Mouse (Mus musculus) urinary bladder, postnatal 36 days (tissue): ENCODE measurements at regions not wholly inside any gene's neighbourhood (a gene's known extent, or its start where the extent isn't known, plus 50 kb on each side); places are given as distances from the start of the nearest gene placed in this dataset.

ENCODE experiments used
- DNase-seq, 2 experiments: peaks; one replicate each; pipeline ENCODE4 v3.0.0; 2022; ENCODE audit warnings: low spot score in 2 of 2, mixed read lengths in 1 of 2

- no peak for DNase-seq
Measured at GRCm38 (mm10) chr10:91319442-91320112, 138.5 kb upstream of the Tmpo start.

GRCm38 (mm10) chr10:91314441-91314840 lies 133.3 kb upstream of the Tmpo start:
- DNase-seq = no peak

- DNase-seq = no peak
Measured at GRCm38 (mm10) chr10:91313316-91313715, 132.2 kb upstream of the Tmpo start.

- DNase-seq = no peak
Measured at GRCm38 (mm10) chr10:91312913-91313312, 131.8 kb upstream of the Tmpo start.

DNA sequence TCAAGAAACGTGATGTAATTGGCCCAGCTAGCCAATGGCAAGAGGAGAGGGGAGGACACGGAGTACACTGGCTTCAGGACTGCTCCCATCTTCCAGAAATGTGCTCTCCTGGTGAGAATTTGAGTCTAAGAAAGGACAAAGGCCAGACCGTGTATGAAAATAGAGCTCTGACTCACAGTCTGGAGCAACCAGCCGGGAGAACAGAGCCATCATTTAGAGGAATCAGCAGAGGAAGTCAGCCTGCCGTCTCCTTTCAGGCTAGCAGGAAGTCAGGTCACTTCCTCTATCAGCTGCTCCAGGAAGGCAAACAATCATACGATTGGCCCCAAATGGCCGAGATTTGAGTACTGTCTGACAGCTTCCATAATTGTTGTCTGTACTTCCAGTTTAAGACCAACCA lies 119.0 kb upstream of the Tmpo start:
- no peak for DNase-seq

- DNase-seq = peak in 1 of 2 experiments; percentile 21
Measured at GRCm38 (mm10) chr10:91297792-91298460, 116.8 kb upstream of the Tmpo start.

- DNase-seq = no peak
Measured at GRCm38 (mm10) chr10:91295345-91295744, 114.2 kb upstream of the Tmpo start.

DNA sequence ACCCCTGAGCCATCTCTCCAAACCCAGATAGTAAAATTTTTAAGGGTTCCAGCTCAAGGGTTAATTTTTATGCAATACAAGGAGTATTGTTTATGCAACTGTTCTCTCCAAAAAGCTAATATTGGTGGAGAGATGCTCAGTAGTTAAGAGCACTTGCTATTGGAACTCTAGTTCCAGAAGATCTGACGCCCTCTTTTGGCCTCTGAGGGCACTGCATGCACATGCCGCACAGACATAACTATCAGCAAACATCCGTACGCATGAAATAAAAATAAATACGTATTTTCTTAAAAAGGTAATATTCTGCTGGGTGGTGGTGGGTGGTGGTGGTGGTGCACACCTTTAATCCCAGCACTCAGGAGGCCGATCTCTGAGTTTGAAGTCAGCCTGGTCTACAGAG lies 112.1 kb upstream of the Tmpo start:
- DNase-seq = no peak

GRCm38 (mm10) chr10:91284259-91284658 lies 103.1 kb upstream of the Tmpo start:
- no peak for DNase-seq

DNA sequence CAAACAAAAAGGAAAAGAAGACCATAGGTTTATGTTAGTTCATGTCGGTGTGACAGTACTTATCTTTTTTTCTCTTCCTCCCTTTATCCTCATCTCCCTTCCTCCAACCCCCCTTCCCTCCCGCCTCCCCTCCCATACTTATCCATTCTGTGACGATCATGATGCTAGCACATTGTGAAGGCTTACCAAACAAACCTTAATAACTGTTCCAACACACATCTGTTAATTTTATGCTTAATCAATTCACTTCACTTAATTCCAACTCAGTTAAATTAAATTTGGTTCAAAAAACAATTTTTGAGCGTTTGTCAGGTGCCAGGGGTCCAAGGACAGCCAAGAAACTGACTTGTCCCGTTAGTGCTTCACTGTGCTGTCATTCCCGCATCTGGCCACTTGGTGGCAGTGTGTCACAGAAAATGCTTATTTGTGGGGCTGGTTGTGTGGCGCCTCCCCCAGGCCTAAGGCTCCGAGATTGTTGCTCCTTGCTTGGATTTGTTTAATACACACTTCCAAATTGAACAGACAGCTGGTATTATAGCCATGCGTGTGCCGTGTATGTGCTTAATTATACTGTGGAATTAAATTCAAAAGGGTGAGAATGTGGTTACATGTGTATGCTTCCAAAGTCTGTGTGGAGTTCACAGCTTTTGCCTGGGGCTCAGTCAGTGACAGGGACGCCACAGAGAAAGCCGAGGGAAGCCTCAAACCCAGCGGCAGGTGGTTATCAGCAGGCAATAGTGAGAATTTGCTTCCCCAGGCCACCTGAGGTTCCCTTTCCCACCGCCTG lies 90.0 kb upstream of the Tmpo start:
- peak; percentile 73 to 81 for DNase-seq

- DNase-seq = peak; percentile 34 to 56
Measured at GRCm38 (mm10) chr10:91270268-91270954, 89.3 kb upstream of the Tmpo start.

DNA sequence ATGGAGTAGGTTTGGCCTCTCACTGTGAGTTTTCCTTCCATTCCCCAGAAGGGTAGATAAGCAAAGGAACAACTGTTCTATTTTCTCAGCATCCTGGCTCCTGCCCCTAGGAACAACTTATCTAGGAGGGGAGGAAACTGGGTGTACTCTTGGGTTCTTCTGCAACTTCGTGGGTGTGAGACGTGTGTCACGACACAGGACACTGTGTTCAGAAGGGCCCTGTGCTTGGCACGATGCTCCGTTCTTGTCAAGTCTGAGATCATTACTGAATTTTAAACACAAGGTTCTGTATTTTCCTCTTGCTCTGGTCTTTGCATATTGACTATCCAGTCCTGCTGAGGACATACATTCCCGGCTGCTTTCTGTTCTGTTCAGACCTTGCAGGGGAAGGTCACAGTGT lies 86.8 kb upstream of the Tmpo start:
- DNase-seq = peak in 1 of 2 experiments; percentile 21

- no peak for DNase-seq
Measured at GRCm38 (mm10) chr10:91260416-91260815, 79.3 kb upstream of the Tmpo start.

DNA sequence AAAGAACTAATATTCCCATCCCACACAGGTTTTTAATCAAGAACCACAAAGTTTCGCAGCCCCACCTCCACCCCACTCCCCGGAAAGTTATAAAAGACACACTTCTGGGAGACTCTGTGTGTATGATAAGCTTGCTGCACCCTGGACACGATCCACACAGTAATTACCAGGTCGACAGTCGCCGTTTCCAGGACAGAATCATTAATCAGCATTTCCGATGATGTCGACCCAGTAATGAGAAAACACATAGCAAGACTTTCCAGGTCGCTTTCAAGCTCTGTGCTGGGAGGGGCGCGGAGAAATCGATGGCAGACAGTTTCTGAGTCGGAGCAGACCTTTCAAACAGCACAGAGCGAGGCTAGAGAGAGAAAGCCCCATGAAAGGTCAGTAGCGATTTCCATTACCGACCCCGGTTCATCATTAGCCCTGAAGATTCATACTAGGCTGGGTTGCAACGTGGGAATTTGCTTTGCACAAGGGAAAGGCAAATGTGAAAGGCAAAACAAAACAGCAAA lies 68.6 kb upstream of the Tmpo start:
- DNase-seq = no peak

GRCm38 (mm10) chr10:91244297-91244696 lies 63.2 kb upstream of the Tmpo start:
- no peak for DNase-seq

GRCm38 (mm10) chr10:91242491-91243046 lies 61.5 kb upstream of the Tmpo start:
- DNase-seq = no peak

DNA sequence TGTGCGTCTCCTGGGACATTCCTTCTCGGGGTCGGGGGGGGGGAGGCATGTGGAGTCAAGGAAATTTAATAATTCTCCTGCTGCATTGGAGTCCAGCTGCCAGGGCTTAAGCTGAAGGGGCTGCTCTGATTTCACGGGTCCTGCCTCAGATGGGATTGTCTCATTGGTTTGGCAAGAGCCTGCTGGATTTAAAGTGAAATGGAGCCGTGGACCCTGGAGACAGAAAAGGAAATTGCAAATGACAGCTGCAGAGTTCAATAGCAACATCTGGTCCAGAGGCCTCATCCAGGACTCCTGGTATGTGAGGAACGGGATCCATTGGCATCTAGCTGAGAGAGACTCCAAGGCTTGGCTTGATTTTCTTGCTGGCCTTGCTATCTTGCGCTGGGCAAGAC lies 60.5 kb upstream of the Tmpo start:
- DNase-seq = peak in 1 of 2 experiments; percentile 5

- DNase-seq = peak; percentile 36 to 76
Measured at GRCm38 (mm10) chr10:91240856-91241610, 59.9 kb upstream of the Tmpo start.

GRCm38 (mm10) chr10:91240320-91240719 lies 59.2 kb upstream of the Tmpo start:
- DNase-seq = no peak

DNA sequence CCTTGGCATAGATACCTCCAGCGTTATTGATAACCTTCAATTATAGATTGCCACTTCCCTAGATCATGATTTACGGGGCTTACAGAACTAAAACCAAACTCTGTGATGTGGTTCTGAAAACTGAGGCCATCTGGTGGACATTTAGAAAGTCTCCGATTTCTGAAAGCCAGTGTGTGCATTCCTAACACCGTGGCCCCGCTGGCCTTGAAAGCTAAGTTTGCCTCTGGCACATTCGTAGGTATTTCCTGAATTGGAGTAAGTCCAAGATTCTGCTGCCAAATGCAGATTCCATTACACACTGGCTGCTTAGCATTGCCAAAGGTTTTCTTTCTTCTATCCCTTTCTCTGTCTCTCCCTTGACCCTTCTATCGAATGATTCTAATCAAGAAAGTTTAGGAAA lies 55.7 kb upstream of the Tmpo start:
- peak in 1 of 2 experiments; percentile 31 for DNase-seq

DNA sequence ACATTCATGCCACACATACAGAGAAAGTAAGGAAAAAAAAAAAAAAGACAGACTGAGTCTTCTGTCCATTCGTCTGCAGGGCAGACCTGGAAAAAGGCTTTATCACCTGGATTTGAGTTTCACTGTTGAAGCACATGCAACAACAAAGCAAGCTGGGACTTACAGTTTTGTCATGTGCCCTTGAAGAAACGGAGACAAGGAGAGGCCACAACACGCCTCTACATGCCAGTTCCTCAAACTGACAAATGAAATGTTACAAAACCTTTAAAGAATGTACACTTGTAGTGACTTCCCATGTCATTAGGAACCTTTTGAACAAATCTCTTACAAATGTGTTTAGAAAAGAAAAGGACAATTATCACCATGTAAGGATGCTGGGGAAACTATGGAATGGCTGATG lies 53.6 kb upstream of the Tmpo start:
- no peak for DNase-seq
